Mouse (Mus musculus): ENCODE data around the gene Duox1.

GRCm38 (mm10) chr2:122385095-122385494 is 69.6 kb downstream of the Duox1 start:
- TF ChIP-seq CTCF (IDR thresholded peaks at IDR 0.05; ENCODE audit: low read depth, low read length) (no peak), TAL1 (conservative IDR thresholded peaks at IDR 0.05; ENCODE audit: low read depth, low read length) (no peak), POLR2AphosphoS5 (IDR thresholded peaks at IDR 0.05; ENCODE audit: insufficient replicate concordance, low read depth, low read length) (no peak), GATA1 (IDR thresholded peaks at IDR 0.05; ENCODE audit: borderline replicate concordance, low read length) (no peak)

Measured in G1E (cell line).